ENCODE assay signal across 8 mouse cellular contexts in the genomic region with DNA sequence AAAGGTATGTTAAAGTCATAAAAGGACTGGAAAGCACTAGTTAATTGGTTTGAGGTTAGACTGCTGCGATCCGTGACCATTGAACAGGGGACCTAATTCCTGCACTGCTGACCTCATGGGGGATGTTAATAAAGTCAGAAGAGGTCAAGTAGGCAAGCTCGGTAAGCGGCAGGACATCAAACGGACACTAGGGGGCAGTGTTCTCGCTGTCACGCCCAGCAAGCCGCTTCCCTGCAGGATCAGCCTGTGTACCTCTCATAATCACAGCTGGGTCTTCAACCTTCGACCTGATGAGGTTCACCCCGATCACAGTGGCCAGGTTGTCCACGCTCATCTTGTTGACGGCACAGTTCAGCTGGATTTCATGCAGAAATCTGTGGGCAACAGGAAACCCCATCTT. TPM values are rescaled to one million over a fixed set of nuclear protein-coding genes. Genes with fewer than 3 reads are reported as not detected.
DNase-seq lines count a peak whose midpoint lies in the region; ATAC-seq and TF ChIP-seq lines count a peak whose summit lies in the region.

No protein-coding gene starts in this region.

- H3K27ac ChIP-seq in cerebellum, adult 2 months (ENCODE audit: insufficient read depth, low read length): no peak overlapping the region
- no peak overlapping the region for H3K27ac ChIP-seq in hindbrain, embryonic 12.5 days

- peak; percentile 86 for TF ChIP-seq CTCF in cerebellum, adult 2 months (IDR thresholded peaks at IDR 0.05; ENCODE audit: borderline replicate concordance, insufficient read depth, low read depth, low read length)

- 10% methylated on average over 12 of the region's 12 CpGs for WGBS in cerebellum, adult 2 months
- 8% methylated on average over 12 of the region's 12 CpGs for WGBS in hindbrain, embryonic 12.5 days

- H3K4me1 ChIP-seq in cerebellum, adult 2 months (ENCODE audit: control insufficient read depth, insufficient read depth, low read length): no peaks in the 10 kb centered on the region
- H3K4me1 ChIP-seq in hindbrain, embryonic 12.5 days: 0 out of 2 replicates have a peak, but pooled peaks cover 4% of the 10 kb centered on the region

- H3K4me2 ChIP-seq in hindbrain, embryonic 12.5 days (replicated peaks): peak overlapping the region; percentile 38

- no peaks in the 10 kb centered on the region for H3K9me3 ChIP-seq in hindbrain, embryonic 12.5 days (replicated peaks)

- DNase-seq in Muller cell, postnatal 12 days (ENCODE audit: inconsistent ontology term): peak; percentile 51
- DNase-seq in cerebellum, adult 2 months: peak; percentile 28 to 61
- DNase-seq in layer of hippocampus, postnatal 10 days (ENCODE audit: low spot score in 2 of 2): peak; percentile 68 to 70
- DNase-seq in right cerebral cortex, postnatal 25 days: peak; percentile 25
- DNase-seq in yolk sac, embryonic 10.5 days (ENCODE audit: low spot score): peak; percentile 50

- no peaks in the 10 kb centered on the region for H3K36me3 ChIP-seq in hindbrain, embryonic 12.5 days

- TF ChIP-seq POLR2A in cerebellum, adult 2 months (IDR thresholded peaks at IDR 0.05; ENCODE audit: borderline replicate concordance, insufficient read depth, low read length): no peak

- H3K4me3 ChIP-seq in cerebellum, adult 2 months (replicated peaks; ENCODE audit: insufficient read depth, low read depth, low read length): no peak overlapping the region
- no peak overlapping the region for H3K4me3 ChIP-seq in hindbrain, embryonic 12.5 days

- no peak overlapping the region for H3K9ac ChIP-seq in hindbrain, embryonic 12.5 days

- H3K27me3 ChIP-seq in cerebellum, adult 2 months (ENCODE audit: control insufficient read depth, insufficient read depth, low read length): no peaks in the 10 kb centered on the region
- 0 out of 2 replicates have a peak, but pooled peaks cover 3% of the 10 kb centered on the region for H3K27me3 ChIP-seq in hindbrain, embryonic 12.5 days

- ATAC-seq in frontal cortex, adult (ENCODE audit: low TSS enrichment): peak; percentile 57; the same call in 1 of the 2 replicates
- no peak for ATAC-seq in hindbrain, embryonic 12.5 days (ENCODE audit: low FRiP score)
- peak; percentile 86 for ATAC-seq in megakaryocyte progenitor cell, adult 5-6 weeks (replicated peaks; ENCODE audit: poor library complexity)

RNA-seq across cellular contexts. Expression of gene Bmp10, which starts 37.4 kb away (rescaled TPM):
- not detected in 2 replicates for polyA plus RNA-seq in cerebellum, adult 2 months (2012; rRNA removed)
- polyA plus RNA-seq in hindbrain, embryonic 12.5 days (2016; fragmentation: Nextera tagmentation; extraction: Ambion mirVana): not detected in 2 replicates
- under 1 TPM; 0.09 TPM for total RNA-seq in layer of hippocampus, postnatal 10 days (2021)
- total RNA-seq in megakaryocyte progenitor cell, adult 5-6 weeks (2015): not detected in 2 replicates
- not detected in 2 replicates for total RNA-seq in megakaryocyte progenitor cell, adult 5-6 weeks (2017)
